Mouse (Mus musculus): Measurements from ENCODE around the gene Slc9a5.

The Slc9a5 gene

DNA sequence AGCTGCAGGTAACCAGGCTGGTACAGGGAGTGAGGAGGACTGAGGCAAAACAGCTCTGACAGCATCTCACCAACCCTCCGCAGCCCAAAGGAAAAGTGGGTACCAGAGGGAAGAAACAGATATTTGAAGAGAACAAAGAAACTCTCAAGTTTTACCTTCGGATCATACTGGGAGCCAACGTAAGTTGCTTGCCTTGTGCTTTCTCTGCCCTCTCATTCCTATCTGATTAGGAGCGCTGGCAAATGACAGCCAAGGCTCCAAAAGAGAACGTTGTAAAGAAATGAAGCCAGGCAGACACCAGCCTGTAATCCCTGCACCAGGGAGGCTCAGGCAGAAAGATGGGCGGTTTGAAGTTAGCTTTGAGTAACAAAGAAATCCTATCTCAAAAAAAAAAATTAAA, 21.7 kb upstream of the Slc9a5 start:
- DNase-seq, result no peak

DNA sequence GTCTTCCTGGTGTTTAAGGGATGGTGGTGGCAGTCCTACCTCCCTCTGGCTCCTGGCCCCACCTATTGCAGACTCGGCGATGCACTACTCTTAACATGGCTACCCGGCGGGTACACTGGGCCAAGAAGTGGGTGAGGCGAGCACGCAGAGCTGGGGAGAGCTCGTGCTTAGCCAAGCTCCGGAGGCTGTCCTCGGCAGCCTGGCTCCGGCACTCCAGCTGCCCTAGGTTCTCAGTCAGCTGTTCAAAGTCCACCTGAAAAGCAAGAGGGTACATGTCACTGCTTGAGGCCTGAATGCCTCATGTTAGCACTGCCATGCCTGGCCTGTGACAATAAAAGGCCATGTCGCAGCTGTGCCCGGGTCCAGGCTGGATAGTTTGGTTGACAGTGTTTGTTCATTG, 18.3 kb upstream of the Slc9a5 start:
- DNase-seq, result no peak

DNA sequence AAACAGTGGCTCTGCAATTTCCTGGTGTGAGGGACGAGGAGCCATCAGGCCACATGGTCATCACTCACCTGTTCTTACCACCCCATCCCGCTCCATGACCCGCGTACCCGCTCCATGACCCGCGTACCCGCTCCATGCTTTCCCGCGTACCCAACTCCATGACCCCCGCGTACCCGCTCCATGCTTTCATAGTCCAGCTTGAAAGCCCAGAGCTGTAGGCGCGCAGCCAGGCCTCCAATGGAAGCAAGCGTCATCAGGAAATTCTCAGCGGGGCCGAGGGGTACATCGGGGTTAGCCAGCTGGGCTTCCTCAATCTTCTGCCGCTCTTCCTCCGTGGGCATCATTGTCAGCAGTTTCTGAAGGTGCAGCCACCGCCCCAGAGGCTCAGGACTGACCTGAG, 17.2 kb upstream of the Slc9a5 start:
- no peak for DNase-seq

DNA sequence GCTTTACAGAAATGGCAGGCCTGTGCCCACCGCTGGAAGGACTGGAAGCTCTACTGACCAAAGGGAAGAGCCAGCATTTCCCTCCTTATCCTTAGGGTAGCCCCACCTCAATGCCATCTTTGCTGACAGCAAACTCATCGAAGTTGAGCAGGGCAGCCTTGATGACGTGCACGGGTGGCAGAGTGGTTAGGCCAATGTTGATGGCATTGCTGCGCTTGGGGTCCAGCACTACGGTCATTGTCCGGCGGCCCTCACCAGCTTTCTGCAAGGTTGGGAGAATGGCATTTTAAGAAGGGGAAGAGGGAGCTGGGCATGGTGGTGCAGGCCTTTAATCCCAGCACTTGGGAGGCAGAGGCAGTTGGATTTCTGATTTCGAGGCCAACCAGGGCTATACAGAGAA, 16.7 kb upstream of the Slc9a5 start:
- no peak for DNase-seq

DNA sequence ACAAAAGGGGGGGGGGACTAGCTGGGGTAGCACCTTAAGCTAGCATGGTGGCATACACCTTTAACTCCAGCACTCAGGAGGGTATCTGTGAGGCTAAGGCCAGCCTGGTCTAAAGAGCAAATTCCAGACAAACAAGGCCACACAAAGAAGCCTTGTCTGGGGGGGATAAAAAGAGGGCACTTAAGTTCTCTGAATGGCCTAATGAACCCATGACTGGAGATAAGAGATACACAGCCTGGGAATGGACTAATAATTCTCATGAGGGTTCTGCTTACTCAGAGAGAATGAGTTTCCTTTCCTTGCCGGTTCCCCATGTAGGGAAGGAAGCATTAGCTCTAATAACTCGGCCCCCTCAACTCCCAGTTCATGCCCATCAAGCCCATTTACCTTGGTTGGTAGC, 16.1 kb upstream of the Slc9a5 start:
- DNase-seq, result no peak

DNA sequence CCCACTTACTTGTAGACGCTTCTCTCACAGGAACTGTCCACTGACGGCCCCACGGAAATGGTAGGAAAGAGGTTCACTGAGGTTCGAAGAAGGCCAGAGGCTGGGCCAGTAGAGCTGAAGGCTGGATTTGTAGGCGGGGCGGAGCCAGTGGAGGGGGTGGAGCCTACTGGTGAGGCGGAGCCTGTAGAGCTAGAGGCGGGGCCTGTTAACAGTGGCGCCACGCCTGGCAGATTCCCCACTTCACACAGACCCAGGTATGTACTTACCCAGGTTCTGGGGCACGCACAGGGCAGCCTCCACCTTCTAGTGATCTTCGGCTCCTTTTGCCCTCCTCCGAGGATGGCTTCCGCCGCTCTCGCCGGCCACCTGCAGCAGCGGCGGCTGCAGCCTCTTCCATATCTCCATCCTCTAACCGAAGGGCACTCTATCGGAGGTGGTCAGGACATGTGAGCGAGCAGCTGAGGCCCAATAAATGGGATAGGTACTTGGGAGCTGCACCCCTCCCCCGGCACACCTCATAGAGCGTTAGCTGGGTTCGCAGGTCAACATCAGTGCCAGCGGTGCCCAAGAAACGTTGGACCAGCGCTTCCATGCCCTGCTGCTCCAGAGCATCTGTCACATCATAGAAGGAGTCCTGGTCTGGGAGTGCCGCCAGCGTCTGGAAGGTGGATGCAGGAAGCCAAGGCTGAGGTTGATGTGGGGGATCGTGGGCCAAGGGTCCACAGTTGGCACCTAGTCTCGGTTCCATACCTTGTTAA, 12.1 kb upstream of the Slc9a5 start:
- DNase-seq, result no peak

DNA sequence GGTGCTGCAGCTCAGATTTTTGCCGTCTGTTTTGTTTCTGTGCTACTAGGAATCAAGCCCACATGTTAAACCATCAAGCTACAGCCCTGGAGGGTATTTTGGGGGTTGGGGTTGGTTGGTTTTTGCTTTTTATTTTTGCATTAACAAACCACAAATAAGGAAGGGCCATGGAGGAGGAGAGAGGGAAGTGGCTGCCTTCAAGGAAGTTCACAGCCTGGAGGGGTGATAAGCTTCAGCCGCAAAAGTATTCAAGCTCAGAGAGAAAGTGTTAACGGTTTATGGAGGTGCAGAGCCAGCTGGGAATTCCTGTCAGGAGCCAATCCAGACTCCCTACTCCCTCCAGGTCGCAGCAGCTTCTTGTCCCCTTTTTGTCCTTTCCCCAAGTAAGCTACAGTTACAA, 9.7 kb upstream of the Slc9a5 start:
- no peak for DNase-seq

DNA sequence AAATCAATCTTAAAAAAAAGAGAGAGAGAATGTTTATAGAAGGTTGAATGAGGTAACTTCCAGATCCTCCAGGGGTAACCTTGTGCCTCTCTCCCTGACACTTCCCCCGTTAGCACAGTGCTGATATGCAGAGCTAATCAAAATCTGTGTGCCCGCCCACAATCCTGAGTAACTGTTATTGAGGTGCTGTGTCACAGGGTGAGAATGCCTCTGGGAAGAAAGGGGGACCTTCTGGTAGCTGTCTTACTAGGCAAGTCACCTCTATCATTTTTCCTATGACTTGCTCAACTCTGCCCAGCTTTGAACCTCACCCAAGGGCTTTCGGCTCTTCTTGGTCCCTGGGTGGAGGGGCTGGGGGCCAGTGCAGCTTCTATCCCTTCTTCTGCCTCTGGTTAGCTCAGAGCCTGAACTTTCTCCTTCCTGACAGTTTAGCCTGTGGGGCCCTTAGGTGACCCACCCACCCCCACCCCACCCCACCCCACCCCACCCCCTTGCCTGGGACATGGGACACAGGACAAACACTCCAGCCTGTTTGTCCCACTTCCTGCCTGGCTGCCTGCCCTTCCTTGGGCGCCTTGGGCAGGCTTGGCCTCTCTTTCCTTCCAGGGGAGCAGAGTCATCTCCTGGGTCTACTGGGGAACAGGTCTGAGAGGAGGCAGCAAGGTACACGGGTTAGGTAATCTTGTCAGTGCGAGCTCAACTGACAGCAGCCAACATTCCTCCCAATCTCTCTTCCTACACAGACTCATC, 8.6 kb upstream of the Slc9a5 start:
- no peak for DNase-seq

DNA sequence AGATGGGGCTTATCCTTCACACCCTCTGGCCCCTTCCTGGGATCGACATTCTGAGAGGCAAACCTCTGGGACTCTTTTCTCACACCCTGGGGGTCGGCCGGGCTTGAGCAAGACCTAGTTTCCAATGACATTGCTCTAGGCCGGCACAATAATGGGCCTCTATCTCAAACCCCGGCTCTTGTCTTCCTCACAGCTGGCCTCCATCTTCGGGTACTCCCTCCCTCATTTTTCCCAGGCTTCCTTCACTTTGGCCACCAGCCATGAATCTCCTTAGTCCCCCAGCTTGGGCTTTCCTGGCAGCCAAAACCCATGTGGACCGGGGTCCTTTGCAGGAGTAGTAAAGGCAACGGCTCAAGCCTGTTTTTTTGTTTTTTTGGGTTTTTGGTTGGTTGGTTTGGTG, 7.2 kb upstream of the Slc9a5 start:
- DNase-seq, result no peak

DNA sequence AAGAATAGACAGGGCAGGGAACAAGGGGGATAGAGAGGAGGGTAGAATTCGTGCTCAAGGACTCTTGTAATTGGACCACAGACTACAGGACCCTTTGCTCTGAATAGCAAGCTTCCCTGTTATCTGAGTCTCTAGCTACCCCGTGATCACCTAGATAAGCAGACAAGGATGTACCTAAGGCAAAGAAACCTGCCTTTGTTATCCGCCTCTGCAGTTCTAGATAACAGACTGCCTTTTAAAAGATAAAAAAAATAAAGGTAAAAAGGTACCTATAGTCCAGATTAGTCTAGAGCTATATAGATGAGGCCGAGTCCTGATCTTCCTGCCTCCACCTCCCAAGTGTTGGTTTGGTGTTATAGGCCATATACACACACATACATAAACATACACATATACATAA, 5.9 kb upstream of the Slc9a5 start:
- no peak for DNase-seq

DNA sequence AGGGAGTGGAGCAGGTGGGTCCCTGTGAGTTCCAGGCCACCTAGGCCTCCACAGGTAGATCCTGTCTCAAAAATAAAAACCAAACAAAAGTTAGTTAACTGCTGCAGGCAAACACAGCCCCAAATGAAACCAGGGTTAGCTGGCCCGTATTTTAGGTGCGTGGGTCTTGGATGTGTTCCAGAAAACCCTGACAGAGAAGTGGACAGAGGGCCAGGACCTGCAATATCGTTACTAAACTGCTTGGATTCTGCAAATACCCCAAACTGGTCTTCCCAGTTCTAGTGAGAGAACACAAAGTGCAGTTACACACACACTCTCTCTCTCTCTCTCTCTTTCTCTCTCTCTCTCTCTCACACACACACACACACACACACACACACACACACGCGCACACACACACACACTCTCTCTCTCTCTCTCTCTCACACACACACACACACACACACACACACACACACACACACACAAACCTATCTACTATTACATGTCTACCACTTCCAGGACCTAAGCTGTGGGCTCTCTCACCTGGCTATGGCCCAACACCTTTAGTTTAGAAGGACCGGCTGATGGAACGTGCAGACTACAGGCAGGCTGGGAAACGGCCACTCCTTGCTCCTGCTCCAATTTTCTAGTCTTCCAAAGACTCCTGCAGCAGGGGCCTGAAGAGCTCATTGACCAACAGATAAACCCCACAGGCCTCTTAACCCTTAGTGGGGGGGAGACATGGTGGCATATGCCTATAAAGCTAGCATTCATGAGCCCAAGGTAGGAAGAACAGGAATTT, 4.7 kb upstream of the Slc9a5 start:
- DNase-seq, result no peak

DNA sequence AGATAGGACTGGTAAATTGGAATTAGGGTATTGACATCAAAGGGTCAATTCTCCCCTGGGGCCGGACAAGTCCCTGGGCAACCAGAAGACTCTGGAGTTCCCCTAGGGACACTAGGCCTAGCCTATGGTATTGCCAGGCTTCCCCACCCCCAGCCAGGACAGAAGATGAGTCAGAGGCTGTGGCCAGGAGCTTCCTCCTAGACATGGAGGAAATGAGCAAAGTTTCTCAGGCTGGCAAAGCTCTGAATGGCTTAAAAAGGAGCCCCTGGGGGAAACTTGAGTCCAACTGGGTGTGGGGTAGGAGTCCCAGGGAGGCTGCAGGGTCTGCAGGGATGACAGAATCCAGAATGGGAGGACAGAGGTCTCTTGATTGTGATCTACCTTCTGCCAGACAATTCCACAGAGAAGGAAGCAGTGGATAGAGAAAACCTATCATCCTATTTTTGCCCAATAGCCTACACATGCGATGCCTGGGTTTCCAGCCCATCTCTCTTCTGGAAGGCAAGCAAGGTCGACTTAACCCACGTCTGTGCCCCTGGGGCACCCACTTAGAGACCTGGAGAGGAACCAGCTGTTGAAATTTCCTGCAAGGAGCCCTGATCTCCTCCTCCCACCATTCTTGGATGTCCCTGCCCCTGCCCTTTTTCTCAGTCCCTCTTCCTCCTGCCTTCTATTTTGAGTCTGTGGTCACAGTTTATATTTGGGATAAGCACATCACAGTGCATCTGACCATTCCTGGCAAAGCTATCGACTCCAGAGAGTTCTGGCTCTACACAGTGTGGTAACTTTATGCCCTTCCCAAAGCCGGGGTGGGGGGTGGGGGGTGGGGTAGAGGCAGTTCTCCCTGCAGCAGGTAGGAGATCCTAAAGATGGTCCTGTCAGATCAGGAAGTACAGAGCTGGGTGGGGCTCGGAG, 3.3 kb upstream of the Slc9a5 start:
- DNase-seq, result no peak

DNA sequence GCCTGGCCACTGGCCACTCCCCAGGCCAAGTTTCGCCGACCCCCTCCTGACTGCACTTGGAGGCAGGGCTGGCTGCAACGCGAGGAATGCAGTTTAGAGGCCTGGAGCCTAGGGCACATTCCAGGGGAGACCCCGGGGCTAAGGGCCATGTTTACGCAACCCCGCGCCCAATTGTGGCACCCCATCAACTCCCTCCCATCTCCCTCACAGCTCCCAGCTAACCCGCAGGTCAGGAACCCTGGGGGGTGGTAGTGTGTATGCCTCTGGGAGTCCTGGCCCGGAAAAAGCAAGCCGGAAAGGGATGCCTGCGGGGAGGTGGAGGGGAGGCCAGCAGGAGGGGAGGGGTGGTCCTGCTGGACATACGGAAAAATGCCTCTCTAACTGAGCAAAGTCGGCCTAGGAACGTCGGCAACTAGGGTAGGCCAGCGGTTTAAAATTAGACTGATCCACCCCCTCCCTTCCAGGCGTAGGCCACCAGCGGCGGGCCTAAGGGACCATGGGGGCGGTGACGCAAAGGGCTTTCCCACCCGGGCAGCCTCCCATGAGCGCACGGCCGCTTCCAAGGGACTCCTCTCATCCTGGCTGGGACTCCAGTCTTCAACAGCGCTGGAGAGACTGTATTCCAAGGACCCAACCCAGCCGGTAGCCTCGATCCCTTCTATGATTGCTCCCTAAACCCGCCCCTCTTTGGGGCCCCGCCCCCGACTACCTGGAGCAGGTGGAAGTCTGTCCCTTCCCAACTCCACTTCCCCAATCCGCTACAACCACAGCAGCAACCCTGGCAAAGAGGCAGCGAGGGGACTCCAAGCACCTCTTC, 1.8 kb upstream of the Slc9a5 start:
- DNase-seq, result peak; percentile 55

DNA sequence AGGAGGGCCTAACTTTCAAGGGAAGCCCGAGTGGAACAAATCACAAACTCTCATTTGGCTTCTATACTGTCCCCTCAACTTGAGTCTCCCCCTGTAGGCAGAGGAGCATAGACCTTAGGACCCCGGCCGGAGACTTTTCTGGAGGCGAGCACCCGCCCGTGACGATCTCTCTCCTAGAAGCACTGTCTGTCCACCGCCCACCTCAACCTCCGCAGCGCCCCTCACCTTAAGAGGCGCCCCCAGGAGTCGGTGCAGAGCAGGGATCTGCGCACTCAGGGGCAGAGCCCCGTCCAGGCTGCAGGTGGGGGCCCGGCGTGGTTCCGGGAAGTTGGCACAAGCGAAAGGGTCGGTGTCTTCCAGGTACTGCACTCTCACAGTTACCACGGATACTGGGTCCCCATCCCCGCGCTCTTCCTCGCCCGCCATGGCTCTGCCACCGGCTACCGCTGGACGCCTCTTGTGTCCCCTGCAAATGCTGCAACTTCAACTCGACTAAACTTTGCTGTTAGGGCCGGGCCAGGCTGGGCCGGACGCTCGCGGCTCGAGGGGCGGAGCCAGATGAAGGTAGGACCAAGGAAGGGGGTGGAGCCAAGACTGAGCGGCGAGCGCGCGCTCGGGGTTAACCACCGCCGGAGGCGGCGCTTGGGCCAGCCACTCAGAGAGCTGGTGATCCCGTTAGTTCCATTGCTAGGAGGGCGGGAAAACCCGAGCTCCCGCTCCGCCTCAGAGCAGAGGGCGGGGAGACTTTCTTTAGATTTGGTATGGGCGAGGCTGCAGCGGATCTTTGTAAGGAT, 1.0 kb upstream of the Slc9a5 start, which contains the start of gene Fhod1:
Gene Fhod1, minus strand, starts transcription at position 526 of the 794 bp plus-strand sequence.
- peak; percentile 95 for DNase-seq

DNA sequence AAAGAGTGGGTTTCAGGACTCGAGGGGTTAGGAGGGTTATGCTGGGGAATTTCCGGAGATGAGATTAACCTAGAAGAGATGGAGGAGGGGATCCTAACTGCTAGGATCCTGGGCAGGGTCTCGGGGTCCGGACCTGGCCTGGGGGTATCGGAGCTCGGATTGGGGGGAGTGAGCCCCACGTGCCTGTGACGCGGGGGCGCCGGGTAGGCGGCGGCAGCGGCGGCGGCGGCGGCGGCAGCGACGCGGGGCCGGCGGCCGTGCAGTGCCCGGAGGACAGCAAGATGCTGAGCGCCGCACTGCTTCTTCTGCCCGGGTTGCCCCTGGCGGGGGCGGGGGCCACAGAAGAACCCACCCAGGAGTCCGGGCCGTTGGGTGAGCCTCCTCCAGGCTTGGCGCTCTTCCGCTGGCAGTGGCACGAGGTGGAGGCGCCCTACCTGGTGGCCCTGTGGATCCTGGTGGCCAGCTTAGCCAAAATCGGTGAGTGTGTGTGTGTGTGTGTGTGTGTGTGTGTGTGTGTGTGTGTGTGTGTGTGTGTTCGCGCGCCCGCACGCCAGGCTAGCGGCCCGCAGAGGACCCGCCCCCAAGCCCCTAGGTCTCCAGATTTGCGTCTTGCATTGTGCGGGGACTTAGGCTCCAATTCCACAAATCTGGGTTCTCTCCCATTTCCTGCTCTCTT, 591 bp downstream of the Slc9a5 start:
- peak; percentile 63 for DNase-seq

DNA sequence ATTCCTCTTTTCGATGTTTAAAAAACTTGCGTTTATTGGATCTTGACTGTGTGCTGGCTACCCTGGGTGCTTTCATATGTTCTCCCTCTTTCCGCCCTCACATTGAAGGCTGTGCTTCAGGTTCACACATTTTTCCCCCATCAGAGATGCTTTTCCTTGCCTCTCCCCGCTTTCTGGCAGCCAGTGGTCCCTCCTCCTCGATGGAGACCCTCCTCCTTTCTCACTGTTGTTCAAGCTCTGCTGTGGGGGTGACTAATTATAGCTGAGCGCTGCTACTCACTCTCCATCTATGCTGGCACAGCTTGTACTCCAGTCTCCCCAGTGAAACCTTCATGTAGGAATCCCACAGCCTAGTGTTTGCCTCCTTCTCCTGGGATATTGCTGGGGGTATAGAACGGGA, 1.5 kb downstream of the Slc9a5 start:
- DNase-seq, result peak; percentile 24

DNA sequence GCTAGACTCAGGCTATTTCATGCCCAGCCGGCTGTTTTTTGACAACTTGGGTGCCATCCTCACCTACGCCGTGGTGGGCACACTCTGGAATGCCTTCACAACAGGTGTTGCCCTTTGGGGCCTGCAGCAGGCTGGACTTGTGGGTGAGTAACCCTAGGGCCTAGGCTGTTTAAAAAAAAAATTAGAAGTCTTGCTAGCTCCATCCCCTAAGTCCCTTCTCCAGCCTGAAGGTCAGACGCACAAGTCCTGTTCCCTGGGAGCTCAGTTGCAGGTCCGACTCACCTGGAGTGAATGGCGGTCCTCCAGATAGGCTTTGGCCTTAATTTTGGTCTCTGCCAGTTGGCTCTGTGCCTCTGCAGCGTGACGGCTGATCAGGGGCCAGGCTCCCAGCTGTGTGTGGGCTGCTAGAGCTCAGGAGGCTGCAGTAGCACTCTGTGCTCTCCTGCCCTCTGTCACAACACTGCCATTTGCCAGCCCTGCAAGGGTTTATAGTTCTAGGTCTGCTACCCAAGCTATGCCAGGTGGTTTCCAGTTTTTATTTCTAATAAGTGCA, 5.0 kb downstream of the Slc9a5 start:
- no peak for DNase-seq

DNA sequence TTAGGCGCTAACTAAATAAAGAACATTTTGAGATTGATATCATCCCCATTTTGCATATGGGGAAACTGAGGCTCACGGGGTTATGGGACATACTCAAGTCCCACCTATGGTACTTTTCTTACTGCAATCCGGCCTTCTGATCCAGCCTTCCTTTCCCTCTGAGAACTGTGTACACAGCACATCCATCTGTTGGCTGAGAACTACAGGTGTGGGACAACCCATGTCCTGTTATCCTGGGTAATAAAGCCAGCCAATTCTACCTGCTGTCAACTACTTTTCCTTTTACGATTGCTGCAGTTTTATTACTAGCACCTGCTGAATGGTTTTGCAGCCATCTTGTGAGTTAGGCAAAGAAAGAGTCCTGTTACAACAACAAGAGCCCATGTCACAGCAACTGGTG, 5.9 kb downstream of the Slc9a5 start:
- DNase-seq, result no peak

DNA sequence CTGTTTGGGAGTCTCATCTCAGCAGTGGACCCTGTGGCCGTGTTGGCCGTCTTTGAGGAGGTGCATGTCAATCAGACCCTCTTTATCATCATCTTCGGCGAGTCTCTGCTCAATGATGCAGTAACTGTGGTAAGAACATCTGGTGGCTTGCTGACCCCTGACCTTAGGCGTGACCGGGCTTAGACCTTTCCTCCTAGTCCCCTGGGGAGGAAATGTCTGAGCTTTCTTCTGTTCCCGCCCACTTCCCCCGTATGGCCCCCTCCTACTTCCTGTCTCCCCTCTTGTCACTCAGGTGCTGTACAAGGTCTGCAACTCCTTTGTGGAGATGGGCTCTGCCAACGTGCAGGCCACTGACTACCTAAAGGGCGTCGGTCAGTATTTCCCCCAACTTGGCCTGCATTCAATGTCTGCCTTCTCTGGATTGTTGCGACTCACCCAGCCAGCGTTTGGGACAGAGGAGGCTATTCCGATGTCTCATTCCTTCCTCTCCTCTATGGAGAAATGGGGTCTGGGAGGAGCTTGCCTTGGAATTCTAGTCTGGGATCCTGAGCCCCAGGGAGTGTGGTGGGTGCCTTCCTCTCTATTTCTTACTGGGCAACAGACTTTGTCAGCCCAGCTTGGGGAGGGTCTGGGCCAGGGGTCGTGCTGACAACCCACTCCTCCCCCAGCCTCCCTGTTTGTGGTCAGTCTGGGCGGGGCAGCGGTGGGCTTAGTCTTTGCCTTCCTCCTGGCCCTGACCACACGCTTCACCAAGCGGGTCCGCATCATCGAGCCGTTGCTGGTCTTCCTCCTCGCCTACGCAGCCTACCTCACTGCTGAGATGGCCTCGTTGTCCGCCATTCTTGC, 6.8 kb downstream of the Slc9a5 start:
- DNase-seq, result no peak

All from retina, postnatal 1 day (tissue).